Mouse (Mus musculus) midbrain, embryonic 14.5 days (tissue): ENCODE results near the gene Stard9. TPM values are rescaled to one million over a fixed set of nuclear protein-coding genes. Genes with fewer than 3 reads are reported as not detected.

Source experiments
- ATAC-seq: fragments of 200-750 bp; cut with Nextera tagmentation; 2 replicates; pipeline ENCODE4 v1.8.0; 2017; ENCODE audit warnings: moderate number of reproducible peaks, moderate library complexity; ENCODE audit not compliant: low FRiP score, low TSS enrichment
- DNase-seq: peaks from one replicate; pipeline ENCODE4 v3.0.0-alpha.2; 2015
- H3K27ac ChIP-seq: fragments of 300-500 bp; sonication (generic); replicated peaks from 2 replicates; pipeline ENCODE4 v1.5.1; 2014; ENCODE audit warnings: mild to moderate bottlenecking, low read depth, low read length, moderate library complexity
- H3K27me3 ChIP-seq: fragments of 300-500 bp; sonication (generic); 2 replicates; pipeline ENCODE4 v1.6.1; 2014; ENCODE audit warnings: low read length, control low read depth, mixed read lengths; ENCODE audit not compliant: control insufficient read depth, insufficient read depth
- H3K36me3 ChIP-seq: fragments of 300-500 bp; sonication (generic); 2 replicates; pipeline ENCODE4 v1.6.1; 2014; ENCODE audit warnings: low read length, control low read depth; ENCODE audit not compliant: control insufficient read depth, insufficient read depth
- H3K4me1 ChIP-seq: fragments of 300-500 bp; sonication (generic); 2 replicates; pipeline ENCODE4 v1.6.1; 2014; ENCODE audit warnings: mild to moderate bottlenecking, antibody characterized with exemption, low read length, control low read depth; ENCODE audit not compliant: control insufficient read depth, insufficient read depth
- H3K4me2 ChIP-seq: fragments of 300-500 bp; sonication (generic); 2 replicates; pipeline ENCODE4 v1.6.1; 2014; ENCODE audit warnings: mild to moderate bottlenecking, low read length, moderate library complexity
- H3K4me3 ChIP-seq: fragments of 300-500 bp; sonication (generic); replicated peaks from 2 replicates; pipeline ENCODE4 v1.5.1; 2014; ENCODE audit warnings: low read depth, low read length
- H3K9ac ChIP-seq: fragments of 300-500 bp; sonication (generic); replicated peaks from 2 replicates; pipeline ENCODE4 v1.6.1; 2014; ENCODE audit warnings: mild to moderate bottlenecking, low read length, moderate library complexity
- H3K9me3 ChIP-seq: fragments of 300-500 bp; sonication (generic); 2 replicates; pipeline ENCODE4 v1.6.1; 2016; ENCODE audit warnings: low read length, control low read depth, mixed read lengths; ENCODE audit not compliant: control insufficient read depth
- WGBS: fragments of 180-500 bp; shearing (Covaris S2); extraction: QIAGEN DNeasy Blood & Tissue Kit; methylation state at CpG from one replicate; pipeline ENCODE4 v1.1.7; 2014; 5-methylcytosine and 5-hydroxymethylcytosine counted together
- polyA plus RNA-seq: library from polyadenylated mRNA; unstranded; fragments of >200 nt; fragmentation: Nextera tagmentation; extraction: Ambion mirVana; gene quantifications from 2 replicates; pipeline ENCODE4 v1.2.1, GENCODE M21; 2014

Stard9 gene
- polyA plus RNA-seq, 1 experiment from 2014 or later, result 4.8 TPM

- Histone ChIP-seq H3K27ac (no peak overlapping the region), H3K36me3 (peaks cover 94% of the 10 kb centered on the region), H3K4me3 (no peak overlapping the region), H3K4me1 (no peaks in the 10 kb centered on the region), H3K27me3 (no peaks in the 10 kb centered on the region), H3K9me3 (no peaks in the 10 kb centered on the region), H3K4me2 (no peak overlapping the region), H3K9ac (no peak overlapping the region)
- no peak for ATAC-seq
- DNase-seq, result no peak
- WGBS, result 72% methylated on average over 4 of the region's 4 CpGs
These were observed 94.7 kb downstream of the Stard9 start for GRCm38 (mm10) chr2:120723621-120724020.

GRCm38 (mm10) chr2:120724176-120724575 is 95.3 kb downstream of the Stard9 start:
- H3K36me3 ChIP-seq, result peaks cover 89% of the 10 kb centered on the region
- no peak overlapping the region for H3K4me3 ChIP-seq
- H3K4me1 ChIP-seq, result peaks cover 4% of the 10 kb centered on the region
- WGBS, result 92% methylated on average over 6 of the region's 6 CpGs
- no peak overlapping the region for H3K27ac ChIP-seq
- no peaks in the 10 kb centered on the region for H3K27me3 ChIP-seq
- H3K9me3 ChIP-seq, result no peaks in the 10 kb centered on the region
- H3K4me2 ChIP-seq, result no peak overlapping the region
- DNase-seq (no peak), ATAC-seq (no peak)
- H3K9ac ChIP-seq, result no peak overlapping the region

- Histone ChIP-seq H3K4me2 (peak overlapping the region; percentile 97), H3K27ac (no peak overlapping the region), H3K9me3 (no peaks in the 10 kb centered on the region), H3K4me3 (peak overlapping the region; percentile 94), H3K27me3 (no peaks in the 10 kb centered on the region), H3K36me3 (peaks cover 34% of the 10 kb centered on the region), H3K4me1 (peaks cover 23% of the 10 kb centered on the region), H3K9ac (peak overlapping the region; percentile 93)
- WGBS, result 9% methylated on average over 23 of the region's 23 CpGs
- DNase-seq, result peak; percentile 35
- ATAC-seq, result no peak
These were observed 101.1 kb downstream of the Stard9 start for GRCm38 (mm10) chr2:120729775-120730585.

GRCm38 (mm10) chr2:120730639-120731166 is 101.8 kb downstream of the Stard9 start:
- H3K9ac ChIP-seq, result peak overlapping the region; percentile 93
- H3K4me1 ChIP-seq, result peaks cover 23% of the 10 kb centered on the region
- H3K36me3 ChIP-seq, result peaks cover 26% of the 10 kb centered on the region
- peak overlapping the region; percentile 89 for H3K27ac ChIP-seq
- DNase-seq (peak; percentile 55), ATAC-seq (peak; percentile 24; the same call in 1 of the 2 replicates)
- peak overlapping the region; percentile 94 for H3K4me3 ChIP-seq
- H3K4me2 ChIP-seq, result peak overlapping the region; percentile 97
- H3K9me3 ChIP-seq, result no peaks in the 10 kb centered on the region
- no peaks in the 10 kb centered on the region for H3K27me3 ChIP-seq
- WGBS, result 0% methylated on average over 49 of the region's 50 CpGs

- peaks cover 20% of the 10 kb centered on the region for H3K36me3 ChIP-seq
- ATAC-seq (peak; percentile 98), DNase-seq (peak; percentile 96)
- H3K4me3 ChIP-seq, result peak overlapping the region; percentile 94
- H3K4me2 ChIP-seq, result peak overlapping the region; percentile 97
- no peaks in the 10 kb centered on the region for H3K9me3 ChIP-seq
- peak overlapping the region; percentile 89 for H3K27ac ChIP-seq
- H3K27me3 ChIP-seq, result no peaks in the 10 kb centered on the region
- peaks cover 23% of the 10 kb centered on the region for H3K4me1 ChIP-seq
- H3K9ac ChIP-seq, result peak overlapping the region; percentile 93
- WGBS, result under 1% methylated on average over 61 of the region's 61 CpGs
These were observed 102.4 kb downstream of the Stard9 start for GRCm38 (mm10) chr2:120731167-120731862.

GRCm38 (mm10) chr2:120731877-120732530 is 103.1 kb downstream of the Stard9 start:
- H3K4me2 ChIP-seq, result peak overlapping the region; percentile 97
- peaks cover 23% of the 10 kb centered on the region for H3K4me1 ChIP-seq
- peak overlapping the region; percentile 89 for H3K27ac ChIP-seq
- H3K9ac ChIP-seq, result peak overlapping the region; percentile 93; the same call in 1 of the 2 replicates
- peak; percentile 32; the same call in 1 of the 2 replicates for ATAC-seq
- no peak for DNase-seq
- H3K36me3 ChIP-seq, result peaks cover 17% of the 10 kb centered on the region
- WGBS, result 29% methylated on average over 7 of the region's 7 CpGs
- H3K27me3 ChIP-seq, result no peaks in the 10 kb centered on the region
- H3K9me3 ChIP-seq, result no peaks in the 10 kb centered on the region
- H3K4me3 ChIP-seq, result peak overlapping the region; percentile 94

- no peak overlapping the region for H3K4me2 ChIP-seq
- ATAC-seq, result no peak
- no peaks in the 10 kb centered on the region for H3K27me3 ChIP-seq
- H3K4me3 ChIP-seq, result no peak overlapping the region
- H3K27ac ChIP-seq, result no peak overlapping the region
- peaks cover 74% of the 10 kb centered on the region for H3K36me3 ChIP-seq
- 100% methylated on average over 1 of the region's 1 CpGs for WGBS
- H3K4me1 ChIP-seq, result no peaks in the 10 kb centered on the region
- H3K9ac ChIP-seq, result no peak overlapping the region
- no peak for DNase-seq
- H3K9me3 ChIP-seq, result no peaks in the 10 kb centered on the region
These were observed 116.6 kb downstream of the Stard9 start for GRCm38 (mm10) chr2:120745496-120745895.

- H3K4me3 ChIP-seq, result no peak overlapping the region
- H3K27ac ChIP-seq, result no peak overlapping the region
- H3K9ac ChIP-seq, result no peak overlapping the region
- WGBS, result 97% methylated on average over 2 of the region's 2 CpGs
- H3K27me3 ChIP-seq, result no peaks in the 10 kb centered on the region
- ATAC-seq, result no peak
- no peak for DNase-seq
- H3K9me3 ChIP-seq, result no peaks in the 10 kb centered on the region
- H3K4me2 ChIP-seq, result no peak overlapping the region
- no peaks in the 10 kb centered on the region for H3K4me1 ChIP-seq
- peaks cover 67% of the 10 kb centered on the region for H3K36me3 ChIP-seq
These were observed 119.1 kb downstream of the Stard9 start for GRCm38 (mm10) chr2:120748041-120748440.
